ENCODE assay signal across 8 mouse cellular contexts in genomic region chr7:39588471-39589041, GRCm38 (mm10).
DNase-seq lines count a peak whose midpoint lies in the region; ATAC-seq and TF ChIP-seq lines count a peak whose summit lies in the region.
"Not testable (repeated sequence)": the region's sequence is repeated elsewhere in the genome, so short reads cannot be mapped to it uniquely, and the experiment has no call there.

No protein-coding gene starts in this region.

- not testable (repeated sequence) for H3K4me1 ChIP-seq in embryonic facial prominence, embryonic 12.5 days; lung, adult 2 months (ENCODE audit: control insufficient read depth, insufficient read depth, low read length); neural tube, embryonic 15.5 days

- not testable (repeated sequence) for TF ChIP-seq POLR2A in lung, adult 2 months (IDR thresholded peaks at IDR 0.05; ENCODE audit: borderline replicate concordance, extremely low read depth, low read depth, low read length)

- H3K9me3 ChIP-seq in embryonic facial prominence, embryonic 12.5 days; neural tube, embryonic 15.5 days (replicated peaks): not testable (repeated sequence)

- peak overlapping the region; percentile 60 for H3K9ac ChIP-seq in embryonic facial prominence, embryonic 12.5 days
- peak overlapping the region; percentile 55 for H3K9ac ChIP-seq in neural tube, embryonic 15.5 days (replicated peaks)

- H3K36me3 ChIP-seq in embryonic facial prominence, embryonic 12.5 days; neural tube, embryonic 15.5 days: not testable (repeated sequence)

- H3K4me2 ChIP-seq in embryonic facial prominence, embryonic 12.5 days (replicated peaks), result peak overlapping the region; percentile 59
- peak overlapping the region; percentile 58 for H3K4me2 ChIP-seq in neural tube, embryonic 15.5 days

- peak; percentile 27 to 37 for DNase-seq in adrenal gland, postnatal 36 days
- DNase-seq in heart, adult 11 months, result peak; percentile 89
- peak; percentile 2 for DNase-seq in induced T-regulatory cell, adult 2 months (ENCODE audit: low read depth)
- peak; percentile 2 for DNase-seq in left cerebral cortex, adult 11 months (ENCODE audit: low spot score)
- DNase-seq in lung, adult 2 months, result peak; percentile 17
- DNase-seq in thymus, postnatal 14 days, result peak; percentile 6

- H3K27ac ChIP-seq in embryonic facial prominence, embryonic 12.5 days, result not testable (repeated sequence)
- H3K27ac ChIP-seq in neural tube, embryonic 15.5 days (replicated peaks), result peak overlapping the region; percentile 80

- under 1% methylated on average over 54 of the region's 62 CpGs for WGBS in embryonic facial prominence, embryonic 12.5 days
- WGBS in lung, adult 2 months, result under 1% methylated on average over 47 of the region's 62 CpGs
- under 1% methylated on average over 60 of the region's 62 CpGs for WGBS in neural tube, embryonic 15.5 days

- ATAC-seq in embryonic facial prominence, embryonic 12.5 days (ENCODE audit: insufficient number of reproducible peaks, insufficient read depth, low FRiP score, low TSS enrichment), result peak; percentile 92
- peak; percentile 95 for ATAC-seq in neural tube, embryonic 15.5 days (ENCODE audit: low FRiP score)

- peak overlapping the region; percentile 45 for H3K4me3 ChIP-seq in embryonic facial prominence, embryonic 12.5 days
- H3K4me3 ChIP-seq in lung, adult 2 months (replicated peaks; ENCODE audit: extremely low read depth, low read depth, low read length), result peak overlapping the region; percentile 16
- peak overlapping the region; percentile 47 for H3K4me3 ChIP-seq in neural tube, embryonic 15.5 days (replicated peaks)

- not testable (repeated sequence) for H3K27me3 ChIP-seq in embryonic facial prominence, embryonic 12.5 days; neural tube, embryonic 15.5 days (replicated peaks)

- TF ChIP-seq CTCF in lung, adult 2 months (IDR thresholded peaks at IDR 0.05; ENCODE audit: insufficient read depth, low read length), result not testable (repeated sequence)

Comparison
In these comparisons a context has a peak if more than half of its experiments do, and no peak if none do; other contexts are left out.
1. DNase-seq: peak in every context shown above with its lines; median percentile 89 in heart, adult 11 months; 32 in adrenal gland, postnatal 36 days; 17 in lung, adult 2 months; 6 in thymus, postnatal 14 days; 2 in induced T-regulatory cell, adult 2 months; 2 in left cerebral cortex, adult 11 months.